Mouse (Mus musculus) kidney, postnatal 0 days (tissue): ENCODE results near the gene Cpd. TPM values are rescaled to one million over a fixed set of nuclear protein-coding genes. Genes with fewer than 3 reads are reported as not detected.
A peak's percentile ranks its signal among the peaks of the same experiment; 100 is the strongest.

Experiments used
- ATAC-seq: fragments of 200-750 bp; cut with Nextera tagmentation; replicated peaks from 2 replicates; pipeline ENCODE4 v1.8.0; 2017; ENCODE audit warnings: low read depth, moderate number of reproducible peaks, moderate TSS enrichment, moderate library complexity; ENCODE audit not compliant: low FRiP score
- DNase-seq: peaks from one replicate; pipeline ENCODE4 v3.0.0-alpha.2; 2016; ENCODE audit warnings: low spot score
- H3K27ac ChIP-seq: fragments of 300-500 bp; sonication (generic); 2 replicates; pipeline ENCODE4 v1.5.1; 2014; ENCODE audit warnings: mild to moderate bottlenecking
- H3K27me3 ChIP-seq: fragments of 300-500 bp; sonication (generic); 2 replicates; pipeline ENCODE4 v1.6.1; 2014; ENCODE audit warnings: low read length, mixed read lengths; ENCODE audit not compliant: insufficient read depth
- H3K36me3 ChIP-seq: fragments of 300-500 bp; sonication (generic); 2 replicates; pipeline ENCODE4 v1.6.1; 2014; ENCODE audit warnings: low read length, mixed read lengths; ENCODE audit not compliant: insufficient read depth
- H3K4me1 ChIP-seq: fragments of 300-500 bp; sonication (generic); replicated peaks from 2 replicates; pipeline ENCODE4 v1.6.1; 2014; ENCODE audit warnings: antibody characterized with exemption, low read length, mixed read lengths; ENCODE audit not compliant: insufficient read depth
- H3K4me2 ChIP-seq: fragments of 300-500 bp; sonication (generic); 2 replicates; pipeline ENCODE4 v1.6.1; 2014; ENCODE audit warnings: mild to moderate bottlenecking, low read length, moderate library complexity, mixed read lengths
- H3K4me3 ChIP-seq: fragments of 300-500 bp; sonication (generic); replicated peaks from 2 replicates; pipeline ENCODE4 v1.5.1; 2014; ENCODE audit warnings: low read depth, low read length
- H3K9ac ChIP-seq: fragments of 300-500 bp; sonication (generic); 2 replicates; pipeline ENCODE4 v1.6.1; 2014; ENCODE audit warnings: low read depth, low read length
- H3K9me3 ChIP-seq: fragments of 300-500 bp; sonication (generic); replicated peaks from 2 replicates; pipeline ENCODE4 v1.6.1; 2016; ENCODE audit warnings: low read length, inconsistent platforms, mixed read lengths
- CTCF ChIP-seq: IDR thresholded peaks from 2 replicates; pipeline ENCODE4 v1.5.1; 2016; ENCODE audit warnings: antibody characterized with exemption, low read depth, mild to moderate bottlenecking, moderate library complexity
- WGBS: fragments of 180-500 bp; shearing (Covaris S2); extraction: QIAGEN DNeasy Blood & Tissue Kit; methylation state at CpG from one replicate; pipeline ENCODE4 v1.1.7; 2014; 5-methylcytosine and 5-hydroxymethylcytosine counted together
- polyA plus RNA-seq: library from polyadenylated mRNA; unstranded; fragments of >200 nt; fragmentation: Nextera tagmentation; extraction: Ambion mirVana; gene quantifications from 2 replicates; pipeline ENCODE4 v1.2.1, GENCODE M21; 2015

Cpd gene
- polyA plus RNA-seq, 1 experiment from 2014 or later = 20.4 TPM

DNA sequence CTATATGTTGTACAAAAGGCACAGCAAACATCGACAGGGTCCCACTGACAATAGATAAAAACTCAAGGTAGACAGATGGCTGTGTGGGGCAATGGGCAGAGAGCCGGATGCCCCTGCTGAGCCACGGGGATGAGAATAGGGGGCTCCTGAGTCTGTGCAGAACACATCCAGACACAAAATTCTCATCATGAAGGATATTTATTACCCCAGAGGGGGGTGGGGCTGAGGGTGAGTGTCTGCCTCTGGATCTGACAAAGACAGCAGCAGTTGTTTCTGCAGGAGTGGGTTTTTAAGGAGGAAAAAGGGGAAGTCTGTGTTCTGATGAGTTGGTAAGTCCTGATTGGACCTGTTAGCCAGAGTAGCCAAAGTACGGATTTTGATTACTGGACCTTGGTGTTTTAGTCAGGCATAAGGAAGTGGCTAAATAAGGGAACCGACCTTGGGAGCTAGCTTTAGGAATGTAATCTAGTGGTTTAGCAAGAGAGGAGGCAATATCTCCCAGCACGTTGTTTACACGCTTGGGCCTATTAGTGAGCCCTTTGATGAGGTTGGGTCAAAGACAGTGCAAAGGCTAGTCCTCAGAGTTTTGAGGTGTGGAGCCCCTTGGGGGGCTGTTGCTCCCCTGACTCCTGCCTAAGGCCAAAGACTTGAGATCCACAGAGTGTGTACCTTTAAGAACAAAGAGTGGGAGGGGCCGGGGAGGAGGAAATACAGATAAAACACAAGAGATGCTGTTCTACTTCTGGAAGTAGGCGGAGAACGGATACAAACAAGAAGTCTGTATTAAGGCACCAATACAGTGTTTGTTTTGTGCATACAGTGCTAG is 42.7 kb upstream of the Cpd start:
- Histone ChIP-seq H3K9me3 (no peaks in the 10 kb centered on the region), H3K9ac (no peak overlapping the region), H3K36me3 (no peaks in the 10 kb centered on the region), H3K27me3 (no peaks in the 10 kb centered on the region), H3K4me1 (peaks cover 16% of the 10 kb centered on the region), H3K4me2 (no peak overlapping the region), H3K27ac (peak overlapping the region; percentile 65), H3K4me3 (no peak overlapping the region)
- no peak for ATAC-seq
- WGBS = 41% methylated on average over 10 of the region's 10 CpGs
- no peak for TF ChIP-seq CTCF
- peak; percentile 79 for DNase-seq

DNA sequence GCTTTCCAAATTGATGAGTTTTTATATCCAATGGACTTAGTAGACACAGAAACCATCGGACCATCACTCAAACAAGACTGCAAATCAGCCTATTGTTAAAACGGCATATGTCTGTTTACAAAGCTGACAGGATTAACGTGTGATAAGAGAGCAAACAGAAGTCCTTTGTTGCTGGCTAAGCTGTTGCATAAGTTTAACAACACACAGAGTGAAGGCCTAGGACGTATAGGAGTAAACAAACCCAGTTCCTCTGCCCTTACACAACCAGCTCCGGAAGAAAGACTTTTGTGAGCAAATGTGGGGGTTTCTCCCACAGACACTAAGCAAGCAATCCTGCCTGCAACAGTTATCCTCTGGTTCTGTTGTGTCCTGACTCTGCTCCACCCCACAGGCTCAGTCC is 37.6 kb upstream of the Cpd start:
- Histone ChIP-seq H3K4me3 (no peak overlapping the region), H3K27me3 (no peaks in the 10 kb centered on the region), H3K27ac (no peak overlapping the region), H3K4me2 (no peak overlapping the region), H3K9ac (no peak overlapping the region), H3K4me1 (0 out of 2 replicates have a peak, but pooled peaks cover 2% of the 10 kb centered on the region), H3K36me3 (no peaks in the 10 kb centered on the region), H3K9me3 (no peaks in the 10 kb centered on the region)
- no peak for ATAC-seq
- 46% methylated on average over 5 of the region's 5 CpGs for WGBS
- DNase-seq = no peak
- no peak for TF ChIP-seq CTCF

DNA sequence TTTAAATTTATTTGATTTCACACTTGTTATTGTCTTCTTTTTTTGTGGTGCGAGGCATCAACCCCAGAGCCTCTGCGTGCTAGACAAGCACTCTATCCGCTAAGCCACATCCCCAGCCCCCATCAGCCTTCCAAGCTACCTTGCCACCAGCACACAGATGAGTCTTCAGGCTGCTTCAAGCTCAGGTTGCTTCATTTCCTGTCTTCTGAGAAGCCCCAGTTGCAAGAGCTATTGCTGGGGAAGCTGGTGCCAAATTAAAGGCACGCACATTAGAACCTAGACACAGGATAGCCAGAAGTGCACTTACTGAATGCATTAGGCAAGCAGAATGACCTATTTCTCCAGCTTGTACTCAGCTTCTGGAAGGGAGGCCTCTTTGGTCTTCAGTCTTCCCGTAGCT is 33.0 kb upstream of the Cpd start:
- Histone ChIP-seq H3K4me2 (no peak overlapping the region), H3K4me1 (no peaks in the 10 kb centered on the region), H3K27ac (no peak overlapping the region), H3K9ac (no peak overlapping the region), H3K36me3 (no peaks in the 10 kb centered on the region), H3K9me3 (no peaks in the 10 kb centered on the region), H3K4me3 (no peak overlapping the region), H3K27me3 (no peaks in the 10 kb centered on the region)
- DNase-seq = no peak
- no peak for ATAC-seq
- 79% methylated on average over 5 of the region's 5 CpGs for WGBS
- TF ChIP-seq CTCF = no peak

DNA sequence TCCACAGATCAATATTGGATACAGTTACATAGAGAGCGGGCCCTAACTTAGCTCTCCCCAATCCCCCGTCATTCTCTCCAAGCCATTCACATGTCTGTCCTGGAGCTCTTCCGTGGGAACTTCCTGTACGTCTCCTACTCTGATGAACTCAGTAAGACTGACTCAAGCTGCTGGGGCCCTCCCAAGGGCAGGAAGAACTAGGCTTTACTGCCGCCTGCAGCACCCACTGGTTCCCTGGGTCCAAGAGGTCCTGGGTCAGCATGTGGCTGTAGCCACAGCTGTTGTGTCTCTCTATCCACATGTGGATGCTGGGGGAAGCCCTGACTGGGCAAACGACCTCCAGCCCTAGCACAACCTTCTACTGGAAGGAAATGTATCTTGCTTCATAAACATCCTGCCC is 27.9 kb upstream of the Cpd start:
- Histone ChIP-seq H3K9ac (no peak overlapping the region), H3K27ac (no peak overlapping the region), H3K4me2 (no peak overlapping the region), H3K9me3 (no peaks in the 10 kb centered on the region), H3K4me1 (no peaks in the 10 kb centered on the region), H3K4me3 (no peak overlapping the region), H3K27me3 (no peaks in the 10 kb centered on the region), H3K36me3 (no peaks in the 10 kb centered on the region)
- no peak for DNase-seq
- WGBS = 41% methylated on average over 6 of the region's 6 CpGs
- no peak for ATAC-seq
- no peak for TF ChIP-seq CTCF

DNA sequence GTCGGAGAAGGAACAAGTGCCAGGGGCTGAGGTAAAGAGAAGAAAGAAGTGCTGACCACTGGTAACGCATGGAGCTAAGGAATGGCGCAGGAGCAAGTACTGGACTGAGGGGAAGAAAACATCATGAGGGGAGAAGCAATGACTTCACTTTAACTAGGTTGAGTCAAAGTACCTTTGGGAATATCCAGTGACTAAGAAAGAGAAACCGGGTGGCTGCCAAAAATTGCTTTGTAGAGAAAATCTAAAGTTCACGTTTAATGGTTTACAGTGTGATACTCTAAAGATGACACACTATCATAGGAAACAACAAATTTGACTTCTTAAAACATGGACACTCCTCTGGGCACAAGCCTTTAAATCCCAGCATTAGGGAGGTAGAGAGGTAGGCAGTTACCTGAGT is 27.0 kb upstream of the Cpd start:
- WGBS = 81% methylated on average over 5 of the region's 5 CpGs
- ATAC-seq (no peak), DNase-seq (no peak)
- H3K27ac ChIP-seq = no peak overlapping the region
- no peaks in the 10 kb centered on the region for H3K36me3 ChIP-seq
- H3K27me3 ChIP-seq = no peaks in the 10 kb centered on the region
- no peaks in the 10 kb centered on the region for H3K9me3 ChIP-seq
- H3K4me1 ChIP-seq = no peaks in the 10 kb centered on the region
- no peak overlapping the region for H3K9ac ChIP-seq
- H3K4me3 ChIP-seq = no peak overlapping the region
- no peak overlapping the region for H3K4me2 ChIP-seq
- no peak for TF ChIP-seq CTCF

DNA sequence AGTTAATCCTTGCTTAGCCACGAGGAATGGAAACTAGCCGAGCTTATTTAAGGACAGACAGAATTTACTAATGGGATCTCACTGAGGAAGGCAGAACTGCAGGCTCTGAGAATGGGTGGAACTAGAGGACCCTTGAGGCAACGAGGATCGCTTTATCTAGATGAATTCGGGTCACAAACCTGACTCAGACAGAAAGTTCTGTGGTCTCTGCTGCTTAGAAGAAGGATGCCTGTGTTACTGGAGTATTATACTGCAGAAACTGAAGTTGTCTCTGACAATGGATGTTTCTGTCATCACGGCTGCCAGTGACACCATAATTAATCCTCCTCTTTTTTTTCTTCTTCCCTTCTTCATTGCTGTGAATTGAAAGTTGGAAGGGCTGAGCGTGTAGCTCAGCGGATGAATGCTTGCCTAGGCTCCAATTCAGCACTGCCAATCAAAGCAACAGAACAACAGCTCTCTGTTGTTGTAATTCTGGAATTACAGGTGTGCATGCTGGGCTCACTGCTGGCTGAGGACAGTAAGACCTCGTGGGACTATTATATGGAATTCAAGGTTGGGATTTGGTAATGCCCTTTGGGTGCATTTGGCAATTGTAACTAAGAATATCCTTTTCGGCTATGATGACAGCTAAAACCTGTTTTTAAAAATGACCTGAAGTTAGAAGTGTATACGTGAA is 25.9 kb upstream of the Cpd start:
- Histone ChIP-seq H3K4me2 (no peak overlapping the region), H3K27ac (no peak overlapping the region), H3K9ac (no peak overlapping the region), H3K9me3 (no peaks in the 10 kb centered on the region), H3K27me3 (no peaks in the 10 kb centered on the region), H3K36me3 (no peaks in the 10 kb centered on the region), H3K4me1 (no peaks in the 10 kb centered on the region), H3K4me3 (no peak overlapping the region)
- WGBS = 72% methylated on average over 11 of the region's 11 CpGs
- ATAC-seq = no peak
- no peak for DNase-seq
- TF ChIP-seq CTCF = no peak
